Mouse (Mus musculus) lung, postnatal 25 days (tissue): ENCODE measurements around the gene Olfr432.
A peak's percentile ranks its signal among the peaks of the same experiment; 100 is the strongest.
"Not testable (repeated sequence)": the region's sequence is repeated elsewhere in the genome, so short reads cannot be mapped to it uniquely, and the experiment has no call there.

Experiments
- DNase-seq: peaks from one replicate; pipeline ENCODE4 v3.0.0; 2022; ENCODE audit warnings: low spot score

Olfr432 gene

DNA sequence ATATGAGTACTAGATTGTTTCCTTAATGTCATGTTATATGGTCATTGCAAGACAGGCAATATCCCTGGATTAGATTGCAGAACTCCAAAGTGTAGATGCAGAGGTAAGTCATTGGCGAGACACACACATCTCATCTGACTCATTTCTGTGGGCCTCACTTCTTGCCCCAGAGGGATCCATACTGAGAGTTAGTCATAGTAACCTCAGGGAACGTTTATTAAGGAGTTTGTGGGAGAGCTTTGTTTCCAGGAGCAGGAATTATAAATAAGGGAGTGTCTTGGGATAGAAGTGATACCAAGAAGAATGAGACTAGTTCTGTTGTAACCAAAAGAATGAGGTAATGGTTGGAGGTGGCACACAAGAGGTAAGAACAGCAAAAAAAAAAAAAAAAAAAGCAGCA is at the start of gene Olfr432:
Olfr432 (plus strand) TSS at position 313 of the 400 bp plus-strand sequence.
- no peak for DNase-seq

DNA sequence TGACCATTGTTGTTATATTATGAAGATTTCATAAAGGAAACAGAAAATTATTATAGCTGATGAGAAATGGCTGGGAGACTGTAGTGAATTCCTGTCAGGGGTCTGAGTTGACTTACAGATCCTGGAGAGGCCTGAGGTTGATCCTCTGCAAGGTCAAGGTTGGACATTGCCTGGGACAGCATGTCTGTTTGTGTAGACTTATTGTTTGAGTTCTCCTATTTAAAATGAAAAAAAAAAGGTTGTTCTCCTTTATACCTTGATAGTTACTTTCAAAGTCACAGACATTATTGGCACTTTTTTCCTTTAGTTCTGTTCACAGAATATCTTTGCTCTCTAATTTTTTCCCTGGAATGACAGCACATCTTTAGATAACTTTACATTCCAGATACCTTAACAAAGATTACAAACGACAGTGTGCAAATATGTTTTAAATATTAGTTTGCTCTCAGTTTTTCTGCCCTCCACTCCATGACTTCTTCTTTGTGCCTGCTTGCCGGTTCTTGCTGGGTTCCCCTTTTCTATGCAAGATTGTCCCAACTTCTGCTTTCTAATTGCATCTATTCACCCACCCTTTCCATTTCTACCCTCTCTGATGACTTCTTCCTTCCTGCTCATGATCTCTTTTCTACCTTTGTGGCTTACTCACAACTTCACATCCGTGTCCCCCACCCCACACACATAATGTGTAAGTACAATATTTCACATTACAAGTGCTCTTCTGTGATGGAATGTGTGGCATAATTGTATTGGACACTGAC is 44.5 kb upstream of the Olfr432 start:
- DNase-seq, result not testable (repeated sequence)

DNA sequence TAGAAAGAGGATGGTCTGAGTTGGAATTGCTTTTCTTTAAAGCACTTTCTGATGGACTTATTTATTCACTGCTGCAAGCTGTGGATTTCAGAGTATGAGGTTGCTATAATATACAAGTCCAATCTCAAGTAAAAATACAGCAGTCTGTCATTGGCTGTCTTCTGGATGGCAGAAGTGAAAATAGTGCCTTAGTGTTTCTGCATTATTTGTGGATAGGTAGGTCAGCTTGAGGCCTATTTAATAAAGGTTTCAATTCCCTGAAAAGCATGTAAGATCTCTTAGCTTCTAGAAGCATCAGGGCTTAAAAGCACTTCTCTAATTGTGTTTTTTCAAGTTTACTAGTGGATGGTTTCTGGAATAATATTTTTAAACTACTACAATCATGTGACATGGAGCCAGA is 42.0 kb upstream of the Olfr432 start:
- DNase-seq, result not testable (repeated sequence)

DNA sequence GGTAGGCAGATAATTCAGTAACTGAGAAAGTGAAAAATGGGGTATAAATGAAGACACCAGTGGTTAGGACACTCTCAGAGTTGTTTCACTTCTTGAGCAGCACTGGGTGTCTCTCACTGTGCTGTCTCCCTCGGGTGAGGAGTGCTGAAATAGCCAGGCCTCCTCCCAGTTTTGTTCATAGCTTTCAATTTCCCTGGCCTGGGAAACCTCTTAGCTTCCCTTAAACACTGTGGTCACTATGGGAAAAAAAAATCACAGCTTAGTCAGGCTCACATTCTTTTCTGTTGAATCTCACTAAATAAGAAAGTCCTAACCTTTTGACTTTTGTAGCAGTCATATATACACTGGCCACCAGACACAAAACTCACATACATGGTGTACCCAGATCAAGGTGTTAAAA is 17.3 kb upstream of the Olfr432 start, which contains the start of gene Ifi205:
Ifi205 (minus strand) TSS at position 113 of the 400 bp plus-strand sequence.
- no peak for DNase-seq

DNA sequence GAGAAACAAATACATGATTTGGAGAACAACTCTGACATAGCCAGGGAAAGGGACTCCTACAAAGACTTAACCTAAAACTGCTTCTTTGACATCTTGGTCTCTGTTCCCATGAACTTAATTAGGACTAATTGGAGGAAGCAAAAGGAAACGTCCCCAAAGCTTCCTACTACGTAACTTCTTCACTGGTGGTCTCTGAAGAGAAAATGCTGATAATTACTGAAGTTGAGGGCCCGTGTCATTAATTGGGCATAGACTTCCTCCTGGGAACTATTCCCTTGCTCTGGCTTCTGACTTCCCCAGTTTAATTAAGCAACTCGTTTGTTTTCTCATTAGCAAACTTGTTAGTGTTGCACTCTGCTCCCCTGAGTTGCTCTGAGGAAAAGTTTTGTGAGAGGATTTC is 13.2 kb upstream of the Olfr432 start:
- no peak for DNase-seq

DNA sequence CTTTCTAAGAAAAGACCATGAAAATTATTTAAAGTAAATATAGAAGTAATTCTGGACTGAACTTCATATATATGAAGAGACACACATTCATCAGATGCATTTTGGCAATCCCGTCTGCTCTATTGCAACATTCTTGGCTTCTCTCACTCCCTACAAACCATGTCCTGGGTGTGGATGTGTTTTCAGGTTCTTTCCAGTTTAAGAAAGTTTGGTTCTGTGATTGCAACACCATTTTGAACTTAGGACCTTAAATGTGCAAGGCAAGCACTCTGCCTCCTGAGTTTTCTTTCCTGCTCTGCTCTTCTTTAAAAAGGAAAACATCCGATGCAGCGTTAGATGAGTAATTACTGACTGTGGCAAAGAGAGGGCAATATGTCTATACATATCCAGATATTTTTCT is 10.5 kb upstream of the Olfr432 start:
- DNase-seq, result no peak

DNA sequence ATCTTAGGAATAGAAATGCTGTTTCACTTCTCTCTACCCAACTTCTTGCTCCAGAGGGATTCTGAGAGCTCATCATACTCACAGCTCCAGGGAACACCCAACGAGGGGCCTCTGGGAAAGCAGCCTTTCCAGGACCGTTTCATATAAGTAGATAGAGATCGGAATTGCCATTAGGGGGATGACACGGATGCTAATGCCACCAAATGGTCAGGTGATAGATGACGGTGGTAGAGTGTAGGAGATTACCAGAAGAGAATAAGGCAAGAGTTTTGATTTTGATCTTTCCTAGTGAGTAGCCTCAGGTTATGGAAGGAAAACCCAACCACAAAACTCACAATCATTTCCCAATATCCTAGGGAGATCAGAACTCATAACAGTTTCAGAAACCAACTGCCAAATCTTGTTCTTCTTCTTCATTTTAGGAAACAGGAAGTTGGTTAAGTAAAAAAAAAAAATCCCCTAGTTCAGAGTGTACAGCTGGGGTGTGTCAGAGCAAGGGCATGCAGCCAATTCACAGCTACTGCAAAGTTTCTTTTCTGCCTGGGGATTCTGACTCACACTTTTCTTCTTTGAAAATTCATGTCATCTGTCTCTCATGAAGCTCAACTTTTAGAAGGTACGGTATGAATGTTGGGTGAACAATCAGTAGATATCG is 8.4 kb upstream of the Olfr432 start, which contains the start of gene Olfr433:
Olfr433 (plus strand) TSS at position 183 of the 655 bp plus-strand sequence.
- peak; percentile 75 for DNase-seq

DNA sequence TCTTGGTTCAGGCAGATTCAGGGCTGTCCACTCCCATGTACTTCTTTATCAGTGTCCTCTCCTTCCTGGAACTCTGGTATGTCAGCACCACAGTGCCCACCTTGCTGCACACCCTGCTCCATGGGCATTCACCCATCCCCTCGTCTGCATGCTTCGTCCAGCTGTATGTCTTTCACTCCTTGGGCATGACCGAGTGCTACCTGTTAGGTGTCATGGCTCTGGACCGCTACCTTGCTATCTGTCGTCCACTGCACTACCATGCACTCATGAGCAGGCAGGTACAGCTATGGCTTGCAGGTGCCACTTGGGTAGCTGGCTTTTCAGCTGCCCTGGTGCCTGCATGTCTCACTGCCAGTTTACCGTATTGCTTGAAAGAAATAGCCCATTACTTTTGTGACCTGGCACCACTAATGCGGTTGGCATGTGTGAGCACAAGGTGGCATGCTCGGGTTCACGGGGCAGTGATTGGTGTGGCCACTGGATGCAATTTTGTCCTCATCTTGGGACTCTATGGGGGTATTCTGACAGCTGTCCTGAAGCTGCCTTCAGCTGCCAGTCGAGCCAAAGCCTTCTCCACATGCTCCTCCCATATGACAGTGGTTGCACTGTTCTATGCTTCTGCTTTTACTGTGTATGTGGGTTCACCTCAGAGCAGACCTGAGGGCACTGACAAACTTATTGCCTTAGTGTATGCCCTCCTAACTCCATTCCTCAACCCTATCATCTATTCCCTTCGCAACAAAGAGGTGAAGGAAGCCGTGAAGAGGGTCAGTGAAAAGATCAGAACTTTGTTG is 6.7 kb upstream of the Olfr432 start:
- DNase-seq, result not testable (repeated sequence)

DNA sequence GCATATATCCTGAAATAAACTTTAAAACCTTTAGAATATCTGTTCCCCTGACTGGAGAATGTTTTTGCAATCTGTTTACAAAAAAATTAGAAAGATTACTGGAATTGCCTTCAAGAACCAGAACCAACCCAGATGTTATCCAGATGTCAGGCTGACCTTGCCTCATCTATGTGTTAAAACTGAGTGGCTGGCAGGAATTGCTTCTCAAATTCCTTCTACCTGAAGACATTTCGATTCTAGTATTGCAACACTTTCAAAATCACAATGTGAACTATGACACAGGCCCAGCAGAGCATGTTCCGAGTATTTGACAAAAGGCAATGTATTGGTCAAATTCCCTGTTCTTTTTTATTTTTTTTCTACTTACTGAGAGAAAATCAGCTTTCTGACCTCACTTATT is 4.6 kb upstream of the Olfr432 start:
- DNase-seq, result peak; percentile 28

DNA sequence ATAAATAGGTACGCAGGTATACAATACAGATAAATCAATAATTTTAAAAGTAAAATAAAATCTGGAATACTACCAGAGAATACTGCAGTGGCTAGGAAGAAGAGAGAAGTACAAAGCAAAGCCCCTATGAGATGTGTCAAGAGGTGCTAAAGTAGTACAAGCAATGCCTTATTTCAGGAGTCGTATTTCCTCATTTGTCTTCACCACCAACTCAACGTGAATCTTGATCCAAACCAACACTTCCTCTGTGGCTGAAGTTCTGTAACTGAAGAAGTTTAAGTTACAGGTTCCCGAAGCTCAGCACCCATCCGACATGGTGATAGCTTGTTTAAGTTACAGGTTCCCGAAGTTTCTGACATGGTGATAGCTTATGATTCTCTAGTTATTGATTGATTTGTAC is 778 bp upstream of the Olfr432 start:
- not testable (repeated sequence) for DNase-seq

DNA sequence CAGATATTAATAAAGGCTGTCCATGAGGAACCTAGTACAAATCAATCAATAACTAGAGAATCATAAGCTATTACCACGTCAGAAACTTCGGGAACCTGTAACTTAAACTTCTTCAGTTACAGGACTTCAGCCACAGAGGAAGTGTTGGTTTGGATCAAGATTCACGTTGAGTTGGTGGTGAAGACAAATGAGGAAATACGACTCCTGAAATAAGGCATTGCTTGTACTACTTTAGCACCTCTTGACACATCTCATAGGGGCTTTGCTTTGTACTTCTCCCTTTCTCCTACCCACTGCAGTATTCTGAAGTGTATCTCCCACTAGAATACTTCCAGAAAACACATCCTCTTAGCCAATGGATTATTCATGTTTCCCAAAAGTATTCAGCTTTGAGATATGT is 352 bp downstream of the Olfr432 start:
- not testable (repeated sequence) for DNase-seq

DNA sequence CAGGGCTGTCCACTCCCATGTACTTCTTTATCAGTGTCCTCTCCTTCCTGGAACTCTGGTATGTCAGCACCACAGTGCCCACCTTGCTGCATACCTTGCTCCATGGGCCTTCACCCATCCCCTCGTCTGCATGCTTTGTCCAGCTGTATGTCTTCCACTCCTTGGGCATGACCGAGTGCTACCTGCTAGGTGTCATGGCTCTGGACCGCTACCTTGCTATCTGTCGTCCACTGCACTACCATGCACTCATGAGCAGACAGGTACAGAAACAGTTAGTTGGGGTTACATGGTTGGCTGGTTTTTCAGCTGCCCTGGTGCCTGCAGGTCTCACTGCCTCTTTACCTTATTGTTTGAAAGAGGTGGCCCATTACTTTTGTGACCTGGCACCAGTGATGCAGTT is 1.5 kb downstream of the Olfr432 start:
- no peak for DNase-seq

DNA sequence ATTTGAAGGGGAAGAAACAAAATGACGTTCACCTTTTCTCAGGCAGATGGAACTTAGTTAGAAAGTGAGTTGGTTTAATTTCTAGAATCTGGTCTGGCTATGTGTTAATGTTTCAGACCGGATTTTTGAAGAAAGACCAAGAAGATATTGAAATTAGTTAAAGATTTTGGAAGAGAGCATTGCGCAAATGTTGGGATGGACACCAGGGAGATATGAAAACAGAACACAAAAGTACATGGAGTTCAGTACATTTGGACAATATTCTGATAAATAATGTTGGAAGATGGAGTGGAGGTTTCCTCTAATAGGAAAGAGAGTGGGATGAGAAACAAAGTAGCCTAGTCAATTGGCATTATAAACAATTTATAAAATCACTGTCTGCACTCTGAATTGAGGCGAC is 2.5 kb downstream of the Olfr432 start:
- no peak for DNase-seq

DNA sequence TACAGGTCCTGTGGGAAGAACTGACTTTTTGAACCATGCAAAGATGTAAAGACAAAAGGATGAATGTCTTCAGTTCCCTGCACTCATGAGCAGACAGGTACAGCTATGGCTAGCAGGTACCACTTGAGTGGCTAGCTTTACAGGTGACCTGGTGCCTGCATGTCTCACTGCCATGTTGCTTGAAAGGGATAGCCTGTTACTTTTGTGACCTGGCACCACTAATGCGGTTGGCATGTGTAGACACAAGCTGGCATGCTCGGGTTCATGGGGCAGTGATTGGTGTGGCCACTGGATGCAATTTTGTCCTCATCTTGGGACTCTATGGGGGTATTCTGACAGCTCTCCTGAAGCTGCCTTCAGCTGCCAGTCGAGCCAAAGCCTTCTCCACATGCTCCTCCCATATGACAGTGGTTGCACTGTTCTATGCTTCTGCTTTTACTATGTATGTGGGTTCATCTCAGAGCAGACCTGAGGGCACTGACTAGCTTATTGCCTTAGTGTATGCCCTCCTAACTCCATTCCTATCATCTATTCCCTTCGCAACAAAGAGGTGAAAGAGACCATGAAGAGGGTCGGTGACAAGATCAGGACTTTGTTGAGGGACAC is 3.0 kb downstream of the Olfr432 start:
- DNase-seq, result no peak

DNA sequence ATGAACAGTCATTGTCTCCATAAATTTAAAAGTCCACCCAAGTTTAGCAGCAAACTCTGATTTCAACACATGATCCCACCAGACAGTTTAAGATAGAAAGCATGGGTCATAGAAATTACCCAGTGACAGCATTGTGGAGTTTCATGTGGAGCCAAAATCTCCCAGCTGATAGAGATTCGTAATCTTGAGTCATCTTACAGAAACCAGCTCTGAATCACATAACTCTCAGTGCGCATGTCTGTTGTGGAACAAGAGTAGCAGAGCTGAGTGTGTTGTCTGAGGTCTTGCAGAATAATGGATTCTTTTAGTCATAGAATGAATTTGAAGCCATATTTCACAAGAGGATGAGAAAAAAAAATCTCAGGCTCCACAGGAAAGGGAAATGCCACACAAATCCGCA is 4.0 kb downstream of the Olfr432 start:
- DNase-seq, result no peak

DNA sequence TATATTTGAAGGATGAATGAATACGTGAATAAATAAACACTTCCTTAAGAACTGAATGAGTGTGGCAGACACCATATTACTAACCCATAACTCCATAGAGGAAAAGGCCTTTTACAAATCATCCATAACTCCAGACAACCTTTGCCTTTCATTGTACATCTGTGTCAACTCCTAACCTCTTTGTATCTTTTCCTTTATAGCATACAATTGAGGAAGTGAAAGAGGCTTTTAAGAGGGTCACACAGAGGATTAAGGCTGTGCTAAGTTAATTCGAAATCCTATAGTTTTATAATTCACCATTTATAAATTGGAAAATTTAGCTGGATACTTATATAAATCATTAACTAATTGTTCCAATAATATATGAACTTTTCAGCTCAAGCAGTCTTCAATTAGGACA is 6.2 kb downstream of the Olfr432 start:
- no peak for DNase-seq

DNA sequence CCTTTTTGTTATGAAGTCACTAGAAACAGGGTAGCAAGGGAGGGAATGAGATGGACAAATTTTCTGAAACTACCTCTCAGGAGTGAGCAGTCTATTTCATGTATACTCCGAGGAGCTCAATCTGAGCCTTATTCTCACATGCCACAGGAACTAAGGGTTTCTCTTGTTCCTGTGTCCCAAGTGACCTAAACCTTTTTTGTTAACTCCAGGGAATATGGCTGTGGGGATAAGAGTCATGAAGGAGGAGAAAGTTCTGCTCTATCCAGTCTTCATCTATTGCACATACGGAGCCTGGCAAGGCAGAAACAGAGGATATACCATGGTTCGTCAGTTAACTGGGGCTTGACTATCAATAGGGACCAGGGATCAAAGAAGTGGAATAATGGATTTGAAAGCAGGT is 17.3 kb downstream of the Olfr432 start, which contains the start of gene Olfr430:
Olfr430 (plus strand) TSS at position 301 of the 400 bp plus-strand sequence.
- no peak for DNase-seq

DNA sequence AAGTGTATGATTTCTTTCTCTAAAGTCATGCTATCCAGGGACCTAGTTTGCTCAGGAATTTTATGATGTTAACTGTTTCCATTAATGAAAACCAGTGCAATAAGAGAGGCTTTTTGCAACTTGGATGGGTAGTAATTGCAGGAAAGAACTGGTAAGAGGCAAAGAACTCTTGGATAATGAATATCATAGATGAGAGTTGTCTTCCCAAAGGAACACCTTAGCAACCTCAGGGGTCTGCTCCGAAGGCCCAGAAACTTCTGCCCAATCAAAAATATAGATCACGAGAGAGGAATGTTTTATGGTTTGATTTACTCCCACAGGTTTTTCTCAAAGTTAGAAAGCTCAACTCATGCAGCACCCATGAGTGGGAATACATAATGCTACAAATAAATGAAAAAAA is 35.0 kb downstream of the Olfr432 start, which contains the start of gene Olfr429:
Olfr429 (plus strand) TSS at position 301 of the 400 bp plus-strand sequence.
- DNase-seq, result no peak

DNA sequence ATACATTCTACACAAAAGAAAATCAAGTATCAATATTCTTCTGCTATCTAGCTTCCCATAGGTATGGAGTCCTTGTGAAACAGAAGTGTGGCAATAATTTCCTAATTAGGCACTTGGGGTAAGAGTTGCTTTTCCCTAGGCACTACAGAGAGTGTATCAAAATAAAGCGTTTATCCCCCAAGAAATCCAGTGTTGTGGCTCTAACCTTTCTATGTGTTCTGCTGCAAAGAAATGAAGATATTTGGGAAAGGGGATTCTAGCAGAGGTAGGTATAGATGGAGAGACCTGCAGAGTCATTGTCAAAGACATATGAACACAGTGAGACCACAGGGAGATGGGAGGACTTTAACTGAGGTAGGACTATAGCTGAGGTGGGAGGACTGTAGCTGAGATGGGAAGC is 47.6 kb downstream of the Olfr432 start, which contains the start of gene Olfr427:
Olfr427 (plus strand) TSS at position 301 of the 400 bp plus-strand sequence.
- no peak for DNase-seq

DNA sequence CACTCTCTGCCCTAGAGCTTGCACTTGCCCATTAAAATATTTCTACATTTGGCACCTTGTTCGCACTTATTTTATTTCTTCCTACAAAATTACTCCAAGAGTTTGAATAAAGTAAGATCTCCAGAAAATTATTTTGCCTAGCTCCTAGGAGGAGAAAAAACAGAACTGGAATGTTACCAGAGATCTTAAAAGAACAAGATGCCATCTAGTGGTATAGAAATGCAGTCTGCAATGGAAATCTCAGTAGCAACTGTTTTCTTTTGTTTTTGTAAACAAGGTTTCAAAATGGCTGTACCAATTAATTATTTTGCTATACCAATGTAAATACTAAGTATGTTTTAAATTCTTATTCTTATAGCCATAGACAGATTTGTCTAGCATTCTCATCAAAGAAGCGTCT is 54.7 kb downstream of the Olfr432 start:
- no peak for DNase-seq
